Mouse (Mus musculus): ENCODE results near the gene Ezh2.
"Not testable (repeated sequence)": the region's sequence is repeated elsewhere in the genome, so short reads cannot be mapped to it uniquely, and the experiment has no call there.

The Ezh2 gene

DNA sequence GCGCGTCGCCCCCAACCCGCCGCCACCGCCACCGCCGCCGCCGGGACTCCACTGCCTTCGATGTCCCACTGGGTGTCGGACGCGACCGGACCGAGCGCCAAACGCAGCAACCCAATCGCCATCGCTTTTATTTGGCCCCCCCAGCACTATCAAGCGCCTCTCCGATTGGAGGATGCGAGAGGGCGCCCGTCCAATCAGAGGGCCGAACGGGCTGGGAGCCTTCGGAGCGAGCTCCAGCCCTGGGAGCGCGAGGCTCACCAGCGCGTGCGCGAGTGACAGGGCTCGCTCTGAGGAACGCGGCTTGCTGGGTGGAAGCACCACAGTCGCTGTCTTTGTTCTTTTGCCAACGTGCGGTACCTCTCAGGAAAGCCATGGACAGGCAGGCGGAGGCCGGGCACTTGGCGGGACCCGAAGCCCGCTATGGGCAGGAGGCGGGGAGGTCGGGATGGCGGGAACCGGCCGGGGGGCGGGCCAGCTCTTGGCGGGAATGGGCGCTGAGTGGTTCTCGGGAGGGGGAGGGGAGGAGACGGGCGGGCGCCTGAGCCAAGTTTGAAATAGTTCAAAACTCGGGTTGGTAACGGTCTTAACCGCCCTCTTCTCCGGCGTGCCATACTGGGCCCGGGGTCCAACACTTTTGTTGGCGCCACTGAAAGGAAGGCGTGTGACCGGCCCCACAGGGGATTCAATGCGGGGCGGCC, at the start of gene Ezh2:
Gene Ezh2 (minus strand): TSS at position 416 of the 698 bp plus-strand sequence.
- DNase-seq (ENCODE audit: low read depth in 1 of 2, low spot score in 2 of 2): peak; percentile 91 to 95

DNA sequence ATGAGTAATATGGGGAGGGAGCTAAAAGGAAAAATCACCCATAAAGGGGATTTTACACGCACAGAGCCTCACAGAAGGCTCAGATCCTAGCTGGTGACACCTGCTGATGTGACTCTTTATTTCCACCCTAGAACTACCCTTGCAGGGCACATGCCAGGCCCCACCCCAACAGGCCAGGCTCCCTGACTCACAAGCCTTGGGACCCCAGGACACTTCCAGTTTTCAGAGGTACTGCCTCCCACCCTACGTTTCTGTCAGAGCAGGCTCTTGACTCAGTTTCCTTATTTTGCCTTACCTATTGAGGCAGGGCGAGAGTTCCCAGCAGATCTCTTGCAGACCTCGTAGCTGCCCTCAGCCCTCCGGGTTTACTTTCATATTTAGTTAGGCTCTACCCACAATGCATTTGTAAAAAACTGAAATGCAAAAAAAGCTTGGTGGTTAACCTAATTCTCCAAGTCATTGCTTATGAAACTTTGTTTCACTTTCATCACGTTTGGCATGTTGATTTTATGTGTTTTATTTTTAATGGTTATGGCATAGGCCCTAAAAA, 41.5 kb upstream of the Ezh2 start:
- peak in 1 of 2 experiments; percentile 38 for DNase-seq (ENCODE audit: low read depth in 1 of 2, low spot score in 2 of 2)

DNA sequence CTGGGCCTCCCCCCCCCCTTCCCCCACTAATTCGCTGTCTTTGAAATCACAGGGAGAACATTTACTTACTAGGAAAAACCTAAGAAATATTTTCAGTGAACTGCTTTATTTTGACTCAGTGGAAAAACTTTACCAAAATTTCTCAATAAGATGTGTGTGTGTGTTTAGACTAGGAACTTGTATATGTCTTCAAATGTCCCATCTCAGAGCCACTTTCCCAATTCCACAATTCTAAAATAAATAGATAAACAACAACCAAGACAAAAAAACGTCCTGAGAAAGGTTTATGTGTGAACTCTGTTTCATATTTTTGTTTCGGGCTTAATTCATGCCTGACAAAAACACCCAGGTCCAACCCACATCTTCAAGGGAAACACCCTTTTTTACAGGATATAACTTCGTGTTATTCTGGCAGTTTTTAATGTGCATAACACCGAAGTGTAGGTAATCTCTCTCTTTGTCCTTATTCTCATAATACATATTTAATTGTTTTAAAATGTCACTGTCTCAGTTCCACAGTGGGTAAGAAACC, 40.9 kb upstream of the Ezh2 start:
- no peak for DNase-seq (ENCODE audit: low read depth in 1 of 2, low spot score in 2 of 2)

DNA sequence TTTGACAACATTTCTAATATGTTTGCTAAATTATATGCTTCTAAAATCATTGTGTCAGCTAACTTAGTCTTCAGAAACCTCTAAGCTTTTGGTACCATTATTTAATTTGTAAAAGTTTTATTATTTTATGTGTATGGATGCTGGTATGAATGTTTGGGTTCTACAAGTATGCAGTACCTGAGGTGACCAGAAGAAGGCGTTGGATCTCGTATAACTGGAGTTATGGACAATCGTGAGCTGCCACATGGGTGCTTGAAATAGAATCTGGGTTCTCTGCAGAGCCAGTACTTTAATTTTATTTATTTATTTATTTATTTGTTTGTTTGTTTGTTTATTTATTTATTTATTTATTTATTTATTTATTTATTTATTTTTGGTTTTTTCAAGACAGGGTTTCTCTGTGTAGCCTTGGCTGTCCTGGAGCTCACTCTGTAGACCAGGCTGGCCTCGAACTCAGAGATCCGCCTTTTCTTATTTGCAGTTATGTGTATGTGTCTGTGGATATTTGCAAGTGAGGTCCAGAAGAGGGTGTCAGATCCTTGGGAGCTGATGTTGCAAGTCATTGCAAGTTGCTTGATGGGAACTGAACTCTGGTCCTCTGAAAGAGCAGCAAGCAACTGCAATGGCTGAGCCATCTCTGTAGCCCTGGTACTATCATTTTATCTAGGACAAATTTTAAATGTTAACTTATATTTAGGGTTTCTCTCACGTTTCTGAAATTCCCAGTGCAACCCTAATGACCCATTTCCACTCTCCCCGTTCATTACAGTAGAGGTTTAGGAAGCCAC, 40.3 kb upstream of the Ezh2 start:
- DNase-seq (ENCODE audit: low read depth in 1 of 2, low spot score in 2 of 2): no peak

DNA sequence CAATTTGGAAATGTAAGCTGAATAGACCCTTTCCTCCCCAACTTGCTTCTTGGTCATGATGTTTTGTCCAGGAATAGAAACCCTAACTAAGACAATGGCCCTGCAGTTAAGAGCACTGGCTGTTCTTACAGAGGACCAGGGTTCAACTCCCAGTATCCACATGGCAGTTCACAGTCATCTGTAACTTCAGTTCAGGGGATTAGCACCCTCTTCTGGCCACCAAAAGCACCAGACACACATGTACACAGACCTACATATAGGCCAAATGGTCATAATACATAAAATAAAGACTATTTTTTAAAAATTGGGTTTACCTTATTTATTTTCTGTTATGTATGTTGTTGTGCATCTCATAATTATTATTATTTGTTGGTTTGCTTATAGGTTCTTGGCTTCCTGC, 38.3 kb upstream of the Ezh2 start:
- no peak for DNase-seq (ENCODE audit: low read depth in 1 of 2, low spot score in 2 of 2)

DNA sequence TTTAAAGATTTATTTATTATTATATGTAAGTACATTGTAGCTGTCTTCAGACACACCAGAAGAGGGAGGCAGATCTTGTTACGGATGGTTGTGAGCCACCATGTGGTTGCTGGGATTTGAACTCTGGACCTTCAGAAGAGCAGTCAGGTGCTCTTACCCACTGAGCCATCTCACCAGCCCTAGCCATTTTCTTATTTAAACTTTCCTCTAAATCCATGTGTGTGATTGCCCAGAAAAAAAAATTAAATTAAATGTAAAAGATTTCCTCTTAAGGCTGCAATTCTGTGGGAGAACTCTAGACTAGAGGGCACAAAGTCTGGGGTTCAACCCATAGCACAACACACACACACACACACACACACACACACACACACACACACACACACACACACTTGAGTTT, 34.9 kb upstream of the Ezh2 start:
- DNase-seq (ENCODE audit: low read depth in 1 of 2, low spot score in 2 of 2): not testable (repeated sequence)

DNA sequence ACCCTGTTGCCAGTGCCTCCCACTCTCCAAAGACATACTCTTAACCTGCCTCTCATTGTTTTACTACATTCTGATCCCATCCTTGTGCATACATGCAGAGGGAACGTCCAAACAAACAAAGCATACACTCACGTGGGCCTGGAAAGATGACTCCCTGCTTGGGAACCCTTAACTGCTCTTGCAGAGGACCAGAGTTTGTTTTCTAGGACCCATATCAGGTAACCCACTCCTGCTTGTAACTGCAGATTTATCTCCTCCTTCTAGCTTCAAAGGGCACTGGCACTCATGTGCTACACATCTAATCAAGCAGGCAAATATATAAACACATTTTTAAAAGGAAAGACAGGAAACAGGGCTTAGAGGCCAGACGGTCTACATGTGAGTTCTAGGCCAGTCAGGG, 32.8 kb upstream of the Ezh2 start:
- no peak for DNase-seq (ENCODE audit: low read depth in 1 of 2, low spot score in 2 of 2)

DNA sequence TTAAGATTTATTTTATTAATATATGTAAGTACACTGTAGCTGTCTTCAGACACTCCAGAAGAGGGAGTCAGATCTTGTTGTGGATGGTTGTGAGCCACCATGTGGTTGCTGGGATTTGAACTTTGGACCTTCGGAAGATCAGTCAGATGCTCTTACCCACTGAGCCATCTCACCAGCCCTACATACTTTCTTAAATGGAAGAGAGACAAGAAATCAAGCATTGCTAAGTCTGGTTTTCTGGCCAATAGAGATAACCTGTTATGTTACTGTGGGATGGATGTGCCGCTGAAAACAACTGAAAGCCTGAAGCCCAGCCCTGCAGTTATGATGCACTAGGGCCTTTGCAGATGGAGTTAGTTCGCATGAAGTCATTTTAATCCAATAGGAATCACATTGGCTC, 31.8 kb upstream of the Ezh2 start:
- not testable (repeated sequence) for DNase-seq (ENCODE audit: low read depth in 1 of 2, low spot score in 2 of 2)

DNA sequence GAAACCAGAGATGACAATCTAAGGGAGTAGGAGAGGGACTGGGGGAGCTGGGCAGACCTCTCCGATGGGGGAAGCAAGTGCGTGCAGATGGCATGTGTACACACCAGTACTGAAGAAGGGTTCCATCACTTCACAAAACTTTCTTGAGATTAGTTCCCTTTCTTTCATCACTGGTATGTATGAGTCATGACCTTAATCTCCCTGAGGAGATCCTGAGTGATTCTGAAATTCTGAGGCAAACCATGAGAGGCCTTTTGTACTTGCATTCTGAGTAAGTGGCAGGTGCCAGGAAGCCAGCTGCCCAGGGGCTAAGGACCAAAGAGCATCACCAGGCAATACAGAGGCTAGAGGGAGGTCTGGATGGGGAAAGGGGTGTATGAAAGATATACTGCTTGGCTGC, 25.9 kb upstream of the Ezh2 start:
- DNase-seq (ENCODE audit: low read depth in 1 of 2, low spot score in 2 of 2): peak in 1 of 2 experiments; percentile 5

DNA sequence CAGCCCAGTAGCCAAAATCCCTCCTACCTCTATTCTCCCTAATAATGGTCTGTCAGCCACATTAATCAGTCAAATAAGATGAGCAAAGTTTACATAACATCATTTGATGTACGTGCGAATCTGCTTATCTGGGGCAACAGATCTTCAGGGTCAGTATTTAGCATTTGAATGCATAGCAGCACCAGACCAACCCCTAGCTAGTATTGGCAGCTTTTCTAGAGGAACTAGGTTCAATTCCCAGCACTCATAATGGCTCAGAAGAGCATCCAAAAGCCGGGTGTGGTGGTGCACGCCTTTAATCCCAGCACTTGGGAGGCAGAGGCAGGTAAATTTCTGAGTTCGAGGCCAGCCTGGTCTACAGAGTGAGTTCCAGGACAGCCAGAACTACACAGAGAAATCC, 13.2 kb upstream of the Ezh2 start:
- DNase-seq (ENCODE audit: low read depth in 1 of 2, low spot score in 2 of 2): not testable (repeated sequence)

DNA sequence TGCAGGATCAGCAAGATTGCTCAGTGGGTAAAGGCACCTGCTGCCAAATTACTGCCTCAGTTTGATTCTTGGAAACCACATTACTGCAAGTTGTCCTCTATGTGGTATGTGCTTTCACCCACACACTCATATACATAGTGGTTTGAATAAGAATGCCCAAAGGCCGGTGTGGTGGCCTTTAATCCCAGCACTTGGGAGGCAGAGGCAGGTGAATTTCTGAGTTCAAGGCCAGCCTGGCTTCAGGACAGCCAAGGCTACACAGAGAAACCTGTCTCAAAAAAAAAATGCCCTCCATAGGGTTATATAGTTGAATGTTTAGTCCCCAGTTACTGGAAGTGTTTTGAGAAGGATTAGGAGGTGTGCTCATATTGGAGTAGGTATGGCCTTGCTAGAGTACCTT, 6.8 kb upstream of the Ezh2 start:
- no peak for DNase-seq (ENCODE audit: low read depth in 1 of 2, low spot score in 2 of 2)

DNA sequence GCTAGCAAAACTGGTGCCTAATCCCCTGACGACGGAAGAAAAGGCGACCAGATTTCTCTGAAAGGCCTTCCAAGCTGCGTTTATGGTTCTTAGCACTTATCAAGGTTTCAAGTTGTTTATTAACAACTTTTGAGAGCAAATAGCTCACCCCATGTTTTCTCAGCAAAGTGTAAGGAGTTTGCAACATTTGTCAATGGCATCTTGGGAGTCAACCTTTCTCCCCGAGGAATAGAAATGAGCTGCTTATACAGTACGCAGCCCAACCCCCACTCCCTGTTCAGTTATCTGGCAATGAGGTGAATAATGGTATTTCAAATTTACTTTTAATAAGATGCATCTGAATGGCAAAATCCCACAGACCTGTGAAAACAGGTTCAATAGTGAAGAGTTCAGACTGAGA, 555 bp upstream of the Ezh2 start:
- DNase-seq (ENCODE audit: low read depth in 1 of 2, low spot score in 2 of 2): no peak

DNA sequence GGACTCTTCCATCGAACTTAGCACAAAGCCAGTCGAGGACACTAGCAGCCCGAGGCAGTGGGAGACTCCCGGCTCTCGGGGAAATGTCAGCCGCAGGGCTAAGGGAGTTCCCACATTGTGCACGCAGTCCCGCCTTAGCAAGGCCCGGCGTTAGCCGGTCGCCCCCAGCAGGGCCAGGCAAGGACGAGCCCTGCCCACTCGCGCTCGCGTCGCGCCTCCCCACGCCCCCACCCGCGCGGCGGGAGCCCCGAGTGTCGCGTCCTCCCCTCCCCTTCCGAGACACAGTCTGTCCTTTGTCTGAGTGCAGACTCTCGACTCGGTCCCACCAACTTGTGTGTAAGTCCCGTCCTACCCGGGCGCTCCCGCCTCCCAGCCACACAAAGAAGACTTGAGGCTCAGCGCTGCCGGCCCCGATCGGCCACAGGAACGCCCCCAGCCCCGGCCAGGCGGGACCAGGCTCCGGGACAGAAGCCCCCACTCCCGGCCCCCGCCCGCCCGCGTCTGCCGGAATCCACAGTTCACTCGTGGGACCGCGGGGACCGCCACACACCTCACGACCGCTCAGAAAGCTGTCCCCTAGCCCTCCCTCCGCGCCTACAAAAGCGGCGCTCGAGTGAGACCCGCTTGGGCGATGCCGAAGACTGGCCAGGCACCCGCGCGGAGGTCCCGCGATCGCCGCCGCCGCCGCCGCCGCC, 853 bp downstream of the Ezh2 start:
- peak; percentile 18 to 70 for DNase-seq (ENCODE audit: low read depth in 1 of 2, low spot score in 2 of 2)

DNA sequence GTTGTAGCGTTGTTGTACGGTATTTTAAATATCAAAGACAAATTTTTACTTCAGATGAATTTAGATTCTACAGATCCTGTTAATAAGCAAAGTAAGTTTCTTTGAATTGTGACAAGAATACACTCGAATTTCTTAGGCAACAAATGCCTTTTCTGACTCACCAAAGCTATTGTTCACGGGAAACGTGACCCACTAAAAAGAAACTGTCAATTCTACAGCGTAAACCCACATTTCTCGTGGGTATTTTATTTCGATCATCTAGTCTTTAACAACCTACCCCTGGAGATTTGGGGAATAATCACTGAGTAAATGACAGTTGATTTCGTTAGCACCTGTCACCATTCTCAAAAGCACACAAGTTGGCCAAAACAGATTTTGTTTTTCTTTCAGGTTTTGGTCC, 1.6 kb downstream of the Ezh2 start:
- no peak for DNase-seq (ENCODE audit: low read depth in 1 of 2, low spot score in 2 of 2)

DNA sequence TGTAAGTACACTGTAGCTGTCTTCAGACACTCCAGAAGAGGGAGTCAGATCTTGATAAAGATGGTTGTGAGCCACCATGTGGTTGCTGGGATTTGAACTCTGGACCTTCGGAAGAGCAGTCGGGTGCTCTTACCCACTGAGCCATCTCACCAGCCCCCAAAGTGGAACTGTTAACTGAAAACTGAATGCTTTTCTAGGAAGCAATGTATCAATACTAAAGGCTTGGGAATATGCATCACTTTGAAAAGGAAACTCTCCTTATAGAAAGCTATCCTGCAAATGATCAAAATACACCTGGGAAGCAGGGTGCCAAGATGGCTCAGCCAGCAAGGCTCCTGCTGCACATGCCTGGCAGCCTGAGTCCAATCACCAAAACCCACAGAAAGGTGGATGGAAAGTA, 7.8 kb downstream of the Ezh2 start:
- not testable (repeated sequence) for DNase-seq (ENCODE audit: low read depth in 1 of 2, low spot score in 2 of 2)

DNA sequence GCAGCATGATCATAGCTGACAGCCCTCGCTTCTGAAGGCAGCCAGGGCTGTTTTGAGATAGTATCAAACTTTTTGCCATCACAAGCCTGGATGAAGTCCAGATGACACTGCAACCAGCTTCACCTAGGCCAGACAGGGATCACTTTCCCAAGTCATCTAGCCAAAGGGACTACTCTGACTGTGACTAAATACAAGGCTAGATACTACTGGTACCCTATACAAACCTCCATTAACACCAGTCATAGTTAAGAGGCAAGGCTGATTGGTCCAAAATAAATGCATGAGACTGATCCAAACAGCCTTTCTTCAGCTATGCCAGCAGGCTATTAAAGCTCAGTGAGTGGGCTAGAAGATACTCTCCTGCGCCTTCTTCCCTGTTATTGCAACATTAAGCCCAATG, 22.3 kb downstream of the Ezh2 start:
- no peak for DNase-seq (ENCODE audit: low read depth in 1 of 2, low spot score in 2 of 2)

DNA sequence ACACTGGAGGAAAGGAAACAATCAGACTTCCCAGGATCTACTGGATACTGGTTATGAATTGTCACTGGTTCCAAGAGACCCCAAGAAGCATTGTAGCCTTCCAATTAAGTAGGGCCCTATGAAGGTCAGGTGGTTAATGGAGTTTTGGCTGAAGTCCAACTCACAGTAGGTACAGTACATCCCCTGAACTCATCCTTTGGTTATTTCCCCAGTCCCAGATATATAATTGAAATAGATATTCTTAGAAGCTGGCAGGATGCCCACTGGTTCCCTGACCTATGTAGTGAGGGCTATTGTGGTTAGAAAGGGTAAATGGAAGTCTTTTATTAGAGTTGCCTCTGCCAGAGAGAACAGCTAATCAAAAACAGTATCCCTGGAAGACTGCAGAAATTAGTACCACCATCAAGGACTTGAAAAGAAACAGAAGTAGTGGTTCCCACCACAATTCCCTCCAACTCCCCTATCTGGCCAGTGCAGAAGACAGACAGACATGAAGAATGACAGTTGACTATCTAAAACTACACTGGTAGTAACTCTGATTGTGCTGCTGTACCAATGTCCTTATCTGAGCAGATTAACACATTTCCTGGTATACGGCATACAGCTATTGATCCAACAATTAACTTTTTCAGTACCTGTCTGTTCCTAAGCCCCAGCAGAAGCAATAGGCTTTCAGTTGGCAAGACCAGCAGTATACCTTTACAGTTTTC, 29.7 kb downstream of the Ezh2 start:
- DNase-seq (ENCODE audit: low read depth in 1 of 2, low spot score in 2 of 2): no peak

DNA sequence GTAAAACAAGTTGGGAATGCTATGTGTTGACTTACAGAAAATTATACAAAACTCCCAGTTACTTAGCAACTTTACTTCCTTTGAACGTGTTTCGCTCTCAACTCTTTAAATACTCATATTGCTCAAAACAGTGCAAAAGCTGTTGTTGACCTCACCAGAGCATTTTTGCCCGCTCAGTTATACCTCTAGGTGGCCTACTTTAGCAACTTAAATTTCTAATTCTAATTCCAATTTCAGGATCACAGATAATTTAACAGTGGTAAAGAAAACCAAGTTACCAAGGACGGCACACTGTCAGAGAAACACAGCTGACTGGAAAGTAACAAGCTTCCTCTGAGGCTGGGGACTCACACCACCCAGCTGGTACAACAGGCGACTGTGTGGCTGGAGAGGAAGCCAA, 33.7 kb downstream of the Ezh2 start:
- DNase-seq (ENCODE audit: low read depth in 1 of 2, low spot score in 2 of 2): no peak

DNA sequence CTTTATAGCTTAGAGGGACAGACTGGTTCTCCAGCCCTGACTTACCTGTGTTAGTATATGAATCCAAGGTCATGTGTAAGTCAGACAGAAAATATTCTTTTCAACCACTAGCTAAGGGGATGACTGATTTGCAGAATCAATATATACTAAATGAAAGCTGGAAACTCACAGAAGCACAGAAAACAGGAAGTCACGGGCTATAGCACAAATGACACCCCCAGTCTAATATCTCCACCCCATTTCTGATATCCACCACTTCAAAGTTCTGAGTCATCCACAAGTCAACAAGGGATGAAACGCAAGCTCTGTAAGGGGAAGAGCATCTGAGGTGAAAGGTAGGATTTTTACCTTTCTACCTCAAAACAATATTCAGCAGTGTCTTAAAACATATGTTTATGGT, 34.3 kb downstream of the Ezh2 start:
- no peak for DNase-seq (ENCODE audit: low read depth in 1 of 2, low spot score in 2 of 2)

DNA sequence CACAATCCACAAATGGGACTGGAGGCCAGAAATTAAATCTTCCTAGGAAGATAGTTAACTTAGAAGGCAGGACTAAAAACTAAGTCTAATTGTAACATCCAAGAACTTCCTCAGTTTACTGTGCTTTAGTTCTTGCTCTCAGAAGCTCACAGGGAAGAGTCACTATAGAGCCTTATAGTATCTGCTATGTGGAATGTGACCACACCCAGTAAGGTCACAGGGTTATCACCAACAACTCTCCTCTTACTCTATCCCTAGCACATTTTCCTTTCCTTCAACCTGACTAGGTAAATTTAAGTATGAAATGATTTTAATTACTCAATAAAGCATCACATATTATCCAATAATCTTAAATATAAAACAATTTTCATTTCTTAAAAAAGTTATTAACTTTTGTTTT, 34.7 kb downstream of the Ezh2 start:
- DNase-seq (ENCODE audit: low read depth in 1 of 2, low spot score in 2 of 2): no peak

DNA sequence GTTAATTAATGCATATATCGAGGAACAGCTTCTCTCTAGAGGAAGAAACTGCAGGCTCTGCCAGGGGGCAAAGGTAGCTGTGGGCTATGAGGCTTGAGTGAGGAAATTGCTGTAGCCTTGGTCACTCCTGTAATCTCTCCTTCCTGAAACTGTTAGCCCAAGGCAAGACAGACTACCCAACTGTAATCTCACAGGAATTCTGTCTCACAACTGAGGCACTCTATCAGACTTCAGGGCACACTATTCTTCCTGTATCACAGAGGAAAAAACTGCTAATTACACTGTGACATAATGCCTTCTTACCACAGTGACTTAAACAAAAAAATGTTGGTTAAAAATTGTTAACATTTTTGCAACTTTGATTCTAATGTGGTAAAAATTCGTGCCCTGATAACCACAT, 35.9 kb downstream of the Ezh2 start:
- DNase-seq (ENCODE audit: low read depth in 1 of 2, low spot score in 2 of 2): no peak
